Mouse (Mus musculus) hindbrain, postnatal 0 days (tissue): ENCODE results near the gene Brip1. TPM values are rescaled to one million over a fixed set of nuclear protein-coding genes. Genes with fewer than 3 reads are reported as not detected.

Experiments used
- ATAC-seq: fragments of 200-750 bp; cut with Nextera tagmentation; 2 replicates; pipeline ENCODE4 v1.8.0; 2017; ENCODE audit warnings: mild to moderate bottlenecking, moderate TSS enrichment, moderate library complexity
- DNase-seq: peaks from one replicate; pipeline ENCODE4 v3.0.0-alpha.2; 2015; ENCODE audit warnings: low spot score
- H3K27ac ChIP-seq: fragments of 300-500 bp; sonication (generic); 2 replicates; pipeline ENCODE4 v1.5.1; 2014; ENCODE audit warnings: mild to moderate bottlenecking
- H3K27me3 ChIP-seq: fragments of 300-500 bp; sonication (generic); 2 replicates; pipeline ENCODE4 v1.6.1; 2014; ENCODE audit warnings: low read length, mixed read lengths; ENCODE audit not compliant: insufficient read depth
- H3K36me3 ChIP-seq: fragments of 300-500 bp; sonication (generic); 2 replicates; pipeline ENCODE4 v1.6.1; 2014; ENCODE audit warnings: low read length, mixed read lengths; ENCODE audit not compliant: insufficient read depth
- H3K4me1 ChIP-seq: fragments of 300-500 bp; sonication (generic); 2 replicates; pipeline ENCODE4 v1.6.1; 2014; ENCODE audit warnings: antibody characterized with exemption, low read length, mixed read lengths; ENCODE audit not compliant: insufficient read depth
- H3K4me2 ChIP-seq: fragments of 300-500 bp; sonication (generic); 2 replicates; pipeline ENCODE4 v1.6.1; 2014; ENCODE audit warnings: low read depth, mild to moderate bottlenecking, low read length, moderate library complexity, mixed read lengths
- H3K4me3 ChIP-seq: fragments of 300-500 bp; sonication (generic); 2 replicates; pipeline ENCODE4 v1.5.1; 2014; ENCODE audit warnings: low read length
- H3K9ac ChIP-seq: fragments of 300-500 bp; sonication (generic); replicated peaks from 2 replicates; pipeline ENCODE4 v1.6.1; 2014; ENCODE audit warnings: mild to moderate bottlenecking, low read length, moderate library complexity, mixed read lengths
- H3K9me3 ChIP-seq: fragments of 300-500 bp; sonication (generic); 2 replicates; pipeline ENCODE4 v1.6.1; 2016; ENCODE audit warnings: low read length, mixed read lengths
- CTCF ChIP-seq: IDR thresholded peaks from 2 replicates; pipeline ENCODE4 v1.5.1; 2016; ENCODE audit warnings: antibody characterized with exemption, control low read depth, low read depth
- WGBS: fragments of 180-500 bp; shearing (Covaris S2); extraction: QIAGEN DNeasy Blood & Tissue Kit; methylation state at CpG from one replicate; pipeline ENCODE4 v1.1.7; 2014; 5-methylcytosine and 5-hydroxymethylcytosine counted together
- polyA plus RNA-seq: library from polyadenylated mRNA; unstranded; fragments of >200 nt; fragmentation: Nextera tagmentation; extraction: Ambion mirVana; gene quantifications from 2 replicates; pipeline ENCODE4 v1.2.1, GENCODE M21; 2015
- total RNA-seq: library from RNA; depleted of rRNA; stranded (reverse); fragments of >200 nt; gene quantifications from 2 replicates; pipeline ENCODE4 v1.2.3, GENCODE M21; 2014; rRNA removed

Brip1 gene
- total RNA-seq: 0.97 and 1.0 TPM in 2 replicates
- polyA plus RNA-seq: 2.5 and 2.9 TPM in 2 replicates

DNA sequence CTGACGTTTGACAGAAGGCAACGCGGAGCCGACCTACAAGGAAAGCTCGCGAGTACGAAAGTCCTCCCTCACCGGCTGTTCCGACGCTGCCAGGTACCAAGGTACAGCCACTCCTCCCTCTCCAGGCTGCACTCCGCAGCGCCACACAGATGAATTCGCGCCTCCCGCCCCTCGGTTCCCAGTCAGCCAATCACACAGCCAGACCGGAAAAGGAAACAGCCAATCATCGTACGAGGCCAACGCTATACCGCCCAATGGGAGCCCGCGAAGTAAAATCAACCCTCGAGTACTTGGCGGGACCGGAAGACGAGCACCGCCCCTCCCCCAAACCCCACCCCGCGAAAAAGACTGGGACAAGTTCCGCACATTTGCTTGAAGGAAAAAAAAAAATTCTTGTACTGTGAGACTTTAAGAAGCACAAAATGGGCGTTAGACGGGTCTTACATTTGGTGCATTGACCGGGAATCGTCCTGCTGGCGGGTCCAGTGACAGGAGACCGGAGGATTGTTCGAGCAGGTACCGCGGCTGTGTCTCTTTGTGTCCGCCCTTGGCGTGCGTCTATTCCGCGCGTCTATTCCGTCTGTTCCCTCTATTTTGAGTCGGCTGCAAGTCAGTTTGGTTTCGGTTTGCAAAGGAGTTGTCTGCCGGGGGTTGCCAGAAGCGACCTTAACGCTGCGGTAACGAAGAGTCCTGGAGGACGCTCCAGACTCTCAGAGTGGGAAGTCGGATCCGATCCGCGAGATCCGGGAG is at the start of gene Brip1:
Gene Brip1, minus strand, starts transcription at position 157 of the 750 bp plus-strand sequence.
- DNase-seq (peak; percentile 98), ATAC-seq (peak; percentile 99)
- Histone ChIP-seq H3K4me2 (peak within 1 kb of the TSS; percentile 77), H3K27me3 (no peaks in the 10 kb centered on the region), H3K9me3 (no peaks in the 10 kb centered on the region), H3K9ac (peak within 1 kb of the TSS; percentile 59), H3K36me3 (peaks cover under 1% of the 10 kb centered on the region; the same call in 1 of the 2 replicates), H3K4me1 (no peaks in the 10 kb centered on the region; the same call in 1 of the 2 replicates), H3K27ac (peak within 1 kb of the TSS; percentile 65), H3K4me3 (peak within 1 kb of the TSS; percentile 82)
- under 1% methylated on average over 60 of the region's 60 CpGs for WGBS
- TF ChIP-seq CTCF: peak; percentile 59

- no peak overlapping the region for H3K4me3 ChIP-seq
- H3K4me2 ChIP-seq: no peak overlapping the region
- no peak for TF ChIP-seq CTCF
- H3K27ac ChIP-seq: no peak overlapping the region
- no peaks in the 10 kb centered on the region for H3K4me1 ChIP-seq
- H3K36me3 ChIP-seq: peaks cover 44% of the 10 kb centered on the region
- no peaks in the 10 kb centered on the region for H3K9me3 ChIP-seq
- no peaks in the 10 kb centered on the region for H3K27me3 ChIP-seq
- DNase-seq (no peak), ATAC-seq (no peak)
- WGBS: 90% methylated on average over 4 of the region's 4 CpGs
- H3K9ac ChIP-seq: no peak overlapping the region
These were observed 31.5 kb upstream of the Brip1 start for GRCm38 (mm10) chr11:86232446-86232845.

GRCm38 (mm10) chr11:86231781-86232350 is 30.9 kb upstream of the Brip1 start:
- Histone ChIP-seq H3K4me3 (no peak overlapping the region), H3K27ac (no peak overlapping the region), H3K4me1 (no peaks in the 10 kb centered on the region), H3K36me3 (peaks cover 47% of the 10 kb centered on the region), H3K9me3 (no peaks in the 10 kb centered on the region), H3K27me3 (no peaks in the 10 kb centered on the region), H3K9ac (no peak overlapping the region), H3K4me2 (no peak overlapping the region)
- no peak for TF ChIP-seq CTCF
- DNase-seq (no peak), ATAC-seq (no peak)
- 95% methylated on average over 13 of the region's 13 CpGs for WGBS

- no peak for TF ChIP-seq CTCF
- Histone ChIP-seq H3K4me2 (no peak overlapping the region), H3K9ac (no peak overlapping the region), H3K27me3 (no peaks in the 10 kb centered on the region), H3K4me3 (no peak overlapping the region), H3K27ac (no peak overlapping the region), H3K4me1 (no peaks in the 10 kb centered on the region), H3K36me3 (peaks cover 43% of the 10 kb centered on the region), H3K9me3 (no peaks in the 10 kb centered on the region)
- DNase-seq: no peak
- ATAC-seq: no peak
- 86% methylated on average over 8 of the region's 8 CpGs for WGBS
These were observed 25.7 kb upstream of the Brip1 start for GRCm38 (mm10) chr11:86226646-86227180.

DNA sequence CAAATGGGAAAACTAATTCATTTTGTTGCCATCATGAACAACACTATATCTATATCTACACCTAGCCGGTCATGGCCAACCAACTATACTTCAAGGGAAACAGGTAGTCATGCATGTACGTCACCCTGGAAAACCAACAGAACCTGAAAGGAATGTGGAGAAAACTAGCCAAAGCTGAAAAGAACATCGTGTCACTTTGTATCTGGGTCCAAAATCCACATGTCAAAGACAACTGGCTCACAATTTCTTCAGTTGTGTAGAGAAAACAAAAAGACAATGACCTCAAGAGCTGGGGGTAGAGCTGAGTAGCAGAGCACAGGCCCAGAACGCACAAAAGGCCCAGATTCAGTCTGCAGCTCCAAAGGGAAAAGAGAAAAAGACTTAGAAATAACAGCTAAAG is 24.8 kb upstream of the Brip1 start:
- no peak for TF ChIP-seq CTCF
- WGBS: 80% methylated on average over 4 of the region's 4 CpGs
- DNase-seq (no peak), ATAC-seq (no peak)
- Histone ChIP-seq H3K4me2 (no peak overlapping the region), H3K9me3 (no peaks in the 10 kb centered on the region), H3K27ac (no peak overlapping the region), H3K36me3 (peaks cover 38% of the 10 kb centered on the region), H3K27me3 (no peaks in the 10 kb centered on the region), H3K4me1 (no peaks in the 10 kb centered on the region), H3K4me3 (no peak overlapping the region), H3K9ac (no peak overlapping the region)

GRCm38 (mm10) chr11:86211803-86212202 is 10.8 kb upstream of the Brip1 start:
- WGBS: 79% methylated on average over 1 of the region's 1 CpGs
- H3K27me3 ChIP-seq: no peaks in the 10 kb centered on the region
- H3K36me3 ChIP-seq: peaks cover 17% of the 10 kb centered on the region; the same call in 1 of the 2 replicates
- no peak for DNase-seq
- no peak overlapping the region for H3K4me2 ChIP-seq
- ATAC-seq: no peak
- H3K27ac ChIP-seq: no peak overlapping the region
- H3K4me3 ChIP-seq: no peak overlapping the region
- no peaks in the 10 kb centered on the region for H3K9me3 ChIP-seq
- H3K4me1 ChIP-seq: no peaks in the 10 kb centered on the region
- no peak overlapping the region for H3K9ac ChIP-seq
- no peak for TF ChIP-seq CTCF
